Mouse (Mus musculus) gastrocnemius, adult 2 months (tissue): Measurements from ENCODE around the gene Smarca2. TPM values are rescaled to one million over a fixed set of nuclear protein-coding genes. Genes with fewer than 3 reads are reported as not detected.
A peak's percentile ranks its signal among the peaks of the same experiment; 100 is the strongest.

Source experiments
- DNase-seq: peaks from one replicate; pipeline ENCODE4 v3.0.0; 2022
- H3K27ac ChIP-seq: fragments of 200-600 bp; 2 replicates; pipeline ENCODE4 v1.8.1; 2022; ENCODE audit warnings: mild to moderate bottlenecking
- H3K4me3 ChIP-seq: fragments of 200-600 bp; 2 replicates; pipeline ENCODE4 v1.8.1; 2022; ENCODE audit warnings: mild to moderate bottlenecking, moderate library complexity
- CTCF ChIP-seq: fragments of 200-600 bp; IDR thresholded peaks from 2 replicates; pipeline ENCODE4 v1.8.1; 2022; ENCODE audit warnings: antibody characterized with exemption, mild to moderate bottlenecking, moderate library complexity
- intact Hi-C: fragments of 180-260 bp; cut with DNase I; formaldehyde crosslinking; loops from one replicate; pipeline ENCODE4 v1.15.1; 2025
- total RNA-seq, 2 experiments: library from RNA; stranded (reverse); gene quantifications; 2 replicates each; pipeline ENCODE4 v1.2.3; 2021

The Smarca2 gene
- total RNA-seq, 2 experiments from 2014 or later, result 42.9 to 59.8 TPM

DNA sequence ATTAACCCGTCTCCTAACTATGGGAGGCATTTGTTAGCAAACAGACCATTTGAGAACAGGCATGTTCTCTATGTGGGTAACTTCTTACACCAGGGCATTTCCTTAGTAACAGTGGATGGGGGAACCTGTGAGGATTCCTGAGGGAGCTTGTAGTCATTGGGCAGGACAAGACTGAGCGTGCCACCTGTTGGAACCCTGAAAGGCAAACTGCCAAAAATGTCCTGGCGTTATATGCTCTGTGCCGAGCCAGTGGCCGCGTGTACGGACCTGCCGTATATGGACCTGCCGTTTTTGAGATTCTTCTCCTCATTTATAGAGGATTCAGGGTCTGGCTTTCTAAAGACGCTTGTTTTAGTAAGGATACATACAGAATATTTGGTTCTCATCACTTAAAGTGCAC is 141.4 kb downstream of the Smarca2 start:
- TF ChIP-seq CTCF, result no peak
- peak overlapping the region; percentile 94 for H3K27ac ChIP-seq
- intact Hi-C loops, result loop anchor here (5.0 kb wide), 1 partner anchor 681 kb away; the partner anchor contains the start of gene Pum3
- DNase-seq, result no peak
- no peak overlapping the region for H3K4me3 ChIP-seq

DNA sequence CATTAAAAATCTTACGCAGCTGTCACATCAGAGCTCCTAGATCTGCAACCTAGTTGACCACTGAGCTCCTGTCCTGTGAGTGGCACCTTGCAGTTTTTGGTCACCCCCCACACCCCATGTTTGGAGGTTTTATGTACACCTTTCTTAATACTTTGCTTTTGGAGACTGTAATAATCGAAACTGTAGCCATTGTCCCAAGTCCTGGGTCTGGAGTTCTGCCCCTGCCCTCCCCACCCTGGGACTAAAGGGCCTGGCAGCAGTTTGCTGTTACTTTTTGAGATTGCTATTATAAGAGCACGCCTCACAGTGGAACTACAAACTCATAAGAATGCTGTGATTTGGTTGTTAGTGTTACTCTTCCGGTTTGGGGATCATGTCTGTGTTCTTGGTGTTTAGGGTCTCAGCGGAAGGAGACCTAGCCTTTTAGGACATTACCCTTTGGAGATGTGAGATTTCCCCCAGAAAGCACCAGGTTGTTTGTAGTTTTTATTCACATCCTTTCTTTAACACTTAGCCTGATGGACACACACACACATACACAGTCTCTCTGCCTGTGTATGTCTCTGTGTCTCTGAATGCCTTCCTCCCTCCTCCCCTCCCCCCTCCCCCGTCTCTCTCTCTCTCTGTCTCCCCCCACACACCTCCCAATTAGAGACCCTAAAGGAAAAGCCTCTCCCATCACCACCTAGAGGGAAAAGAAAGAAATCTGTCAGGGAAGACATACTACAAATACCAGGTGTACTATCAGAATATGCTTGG is 142.0 kb downstream of the Smarca2 start:
- no peak for TF ChIP-seq CTCF
- H3K27ac ChIP-seq, result peak overlapping the region; percentile 94
- no peak for DNase-seq
- H3K4me3 ChIP-seq, result peak overlapping the region; percentile 89
- intact Hi-C loops, result loop anchor here (1.0 to 5.0 kb wide), 2 partner anchors 29 to 680 kb away; partner anchors contain the start of gene Pum3

DNA sequence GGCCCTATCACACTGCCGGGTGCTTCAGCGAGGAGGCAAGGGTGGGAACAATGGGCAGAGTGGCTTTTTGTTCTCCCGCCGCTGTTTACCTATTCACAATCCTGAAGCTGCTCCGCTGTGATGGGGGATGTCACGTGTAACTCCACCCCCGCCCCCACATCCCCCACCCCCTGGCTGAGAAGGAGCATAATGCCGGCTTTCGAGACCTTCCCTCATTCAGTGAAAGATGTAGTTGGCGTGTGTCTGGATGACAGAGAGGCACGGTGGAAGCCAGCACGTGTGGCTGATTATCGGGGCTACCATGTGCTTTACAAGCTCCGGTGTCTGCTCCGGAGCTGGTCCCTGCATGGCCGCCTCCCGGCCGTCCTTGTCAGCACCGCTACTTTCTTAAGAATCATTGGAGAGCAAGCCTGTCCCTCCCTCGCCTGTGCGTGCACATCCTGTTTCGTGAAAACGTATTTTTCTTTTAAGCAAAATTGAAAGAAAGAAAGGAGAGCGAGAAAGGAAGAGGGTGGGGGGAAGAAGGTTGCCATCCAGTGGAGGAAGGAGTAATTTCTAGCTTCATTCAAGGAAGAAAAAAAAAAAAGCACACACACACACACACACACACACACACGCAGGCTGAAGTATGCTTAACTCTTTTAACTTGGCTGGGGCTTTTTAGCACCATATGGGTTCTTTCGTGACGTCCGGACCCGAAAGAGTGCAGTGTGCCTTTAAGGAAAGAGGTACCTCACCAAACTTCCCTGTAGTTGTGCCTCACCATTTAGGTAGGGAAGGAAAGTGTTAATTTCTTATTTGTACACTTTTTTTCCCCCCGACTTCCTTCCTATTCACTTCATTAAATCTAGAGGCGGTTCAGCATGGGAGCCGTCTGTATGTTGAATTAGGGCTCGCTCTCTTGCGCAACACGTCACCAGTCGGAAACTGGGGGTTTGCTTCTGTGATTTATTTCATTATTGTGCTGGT is 143.0 kb downstream of the Smarca2 start:
- intact Hi-C loops, result loop anchor here (1.0 to 5.0 kb wide), 3 partner anchors 30 to 1075 kb away; partner anchors contain the start of genes Dmrt2 and Pum3
- peak; percentile 60 for DNase-seq
- Histone ChIP-seq H3K4me3 (peak overlapping the region; percentile 89), H3K27ac (peak overlapping the region; percentile 94)
- peak; percentile 55 for TF ChIP-seq CTCF

DNA sequence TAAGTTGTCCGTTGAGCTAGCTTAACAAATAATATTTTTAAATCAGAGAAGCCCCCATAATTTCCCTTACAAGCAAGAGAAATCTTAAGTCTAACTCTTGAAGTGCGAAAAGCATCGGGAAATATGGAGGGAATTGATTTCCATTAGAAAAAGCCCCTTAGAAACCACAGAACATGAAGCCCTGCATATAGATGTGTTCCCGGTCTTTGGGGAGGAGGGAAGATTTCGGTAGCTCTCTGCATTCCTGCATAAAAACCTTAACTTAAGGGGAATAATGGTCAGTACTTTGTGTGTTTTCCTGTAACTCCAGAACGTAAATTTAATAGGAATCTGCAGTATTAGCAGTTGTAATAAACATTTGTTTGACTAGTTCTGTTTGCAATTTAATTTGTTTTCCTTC is 143.8 kb downstream of the Smarca2 start:
- DNase-seq, result no peak
- Histone ChIP-seq H3K27ac (peak overlapping the region; percentile 94), H3K4me3 (peak overlapping the region; percentile 89)
- no peak for TF ChIP-seq CTCF
- intact Hi-C loops, result loop anchor here (2.0 to 5.0 kb wide), 2 partner anchors 679 to 1076 kb away; partner anchors contain the start of genes Dmrt2 and Pum3

DNA sequence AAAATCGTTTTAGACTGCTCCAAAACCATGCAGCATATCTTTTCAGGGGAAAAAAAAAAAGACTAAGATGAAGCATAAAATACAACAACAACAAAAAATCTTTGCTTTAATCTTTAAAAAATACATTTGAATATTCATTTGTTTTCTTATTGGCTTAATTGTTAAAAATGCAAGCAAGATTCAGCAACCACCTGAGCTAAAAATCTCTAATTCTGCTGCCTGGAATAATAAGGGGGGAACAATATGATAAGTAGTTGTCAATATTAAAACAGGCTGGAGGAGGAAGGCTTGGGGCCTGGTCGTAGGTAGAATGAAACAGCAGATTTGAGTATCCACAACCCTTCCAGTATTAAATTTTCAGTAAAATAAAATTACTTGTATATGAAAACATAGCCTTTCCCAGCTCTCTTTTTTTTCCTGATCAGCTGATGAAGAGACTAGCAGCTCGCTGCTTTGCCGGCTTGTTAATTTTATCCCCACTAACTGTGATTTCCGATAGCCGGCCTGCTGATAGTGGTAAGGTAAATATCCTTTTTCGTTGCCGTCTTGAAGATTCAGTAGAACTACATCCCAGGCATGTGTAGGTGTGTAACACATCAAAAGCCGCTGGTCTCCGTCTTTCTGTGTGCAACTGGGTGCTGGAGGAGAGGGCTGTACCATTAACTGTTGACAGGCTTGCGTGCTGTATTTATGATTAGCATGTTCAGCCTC is 144.7 kb downstream of the Smarca2 start:
- TF ChIP-seq CTCF, result no peak
- no peak for DNase-seq
- intact Hi-C loops, result loop anchor here (2.0 to 5.0 kb wide), 2 partner anchors 678 to 1077 kb away; partner anchors contain the start of genes Dmrt2 and Pum3
- Histone ChIP-seq H3K27ac (peak overlapping the region; percentile 94), H3K4me3 (peak overlapping the region; percentile 89)

DNA sequence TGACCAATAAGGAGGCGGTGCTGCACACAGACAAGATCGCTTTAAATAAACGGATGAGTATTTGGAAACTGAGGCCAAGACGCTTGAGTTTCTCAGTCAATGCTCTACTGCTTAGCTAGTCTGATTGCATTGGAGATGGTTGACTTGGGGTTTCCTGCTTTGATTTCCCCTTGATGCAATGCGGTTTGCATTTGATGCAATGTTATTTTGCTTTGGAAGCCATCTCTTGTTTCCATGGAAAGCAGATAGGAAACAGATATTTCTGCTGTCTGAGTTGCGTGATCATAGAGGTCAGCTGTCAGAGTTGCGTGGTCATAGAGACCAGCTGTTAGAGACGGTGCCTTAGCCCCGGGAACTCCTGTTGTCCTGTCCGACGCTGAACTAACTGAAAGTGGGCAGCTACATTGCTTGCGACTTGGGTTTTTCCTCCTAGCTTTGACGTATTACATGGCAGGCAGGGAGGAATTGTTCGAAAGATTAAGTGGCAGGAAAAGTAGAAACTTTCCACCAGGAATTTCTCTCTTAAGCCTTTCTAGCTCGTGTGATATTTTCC is 147.8 kb downstream of the Smarca2 start:
- TF ChIP-seq CTCF, result no peak
- no peak overlapping the region for H3K4me3 ChIP-seq
- intact Hi-C loops, result no loop called here
- peak overlapping the region; percentile 17; the same call in 1 of the 2 replicates for H3K27ac ChIP-seq
- no peak for DNase-seq

DNA sequence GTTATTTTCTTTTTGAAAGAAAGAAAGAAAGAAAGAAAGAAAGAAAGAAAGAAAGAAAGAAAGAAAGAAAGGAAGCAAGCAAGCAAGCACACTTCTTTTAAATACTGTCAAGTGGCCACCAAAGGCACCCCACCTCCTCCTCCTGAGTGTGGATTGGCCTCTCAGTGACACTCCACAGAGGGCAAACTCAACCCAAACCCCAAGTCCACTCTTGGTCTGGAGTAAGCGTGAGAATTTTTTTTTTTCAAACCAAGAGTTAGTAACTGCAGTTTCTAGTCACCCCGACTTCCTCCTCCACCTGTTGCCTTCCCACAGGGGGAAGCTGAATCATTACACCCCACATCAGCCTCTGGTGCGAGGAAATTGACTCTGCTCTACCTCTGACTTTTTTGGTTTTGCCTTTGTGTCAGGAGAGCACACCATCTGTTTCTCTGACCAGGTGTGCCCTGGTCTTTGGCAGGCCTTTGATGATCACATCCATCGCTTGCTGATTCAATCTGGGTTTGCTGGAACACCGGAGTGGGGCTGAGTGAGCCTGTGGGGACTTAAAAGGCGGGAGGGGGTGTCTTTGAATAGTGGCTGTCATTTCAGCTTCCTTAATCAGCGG is 148.5 kb downstream of the Smarca2 start:
- Histone ChIP-seq H3K4me3 (no peak overlapping the region), H3K27ac (no peak overlapping the region)
- intact Hi-C loops, result no loop called here
- no peak for TF ChIP-seq CTCF
- DNase-seq, result no peak

DNA sequence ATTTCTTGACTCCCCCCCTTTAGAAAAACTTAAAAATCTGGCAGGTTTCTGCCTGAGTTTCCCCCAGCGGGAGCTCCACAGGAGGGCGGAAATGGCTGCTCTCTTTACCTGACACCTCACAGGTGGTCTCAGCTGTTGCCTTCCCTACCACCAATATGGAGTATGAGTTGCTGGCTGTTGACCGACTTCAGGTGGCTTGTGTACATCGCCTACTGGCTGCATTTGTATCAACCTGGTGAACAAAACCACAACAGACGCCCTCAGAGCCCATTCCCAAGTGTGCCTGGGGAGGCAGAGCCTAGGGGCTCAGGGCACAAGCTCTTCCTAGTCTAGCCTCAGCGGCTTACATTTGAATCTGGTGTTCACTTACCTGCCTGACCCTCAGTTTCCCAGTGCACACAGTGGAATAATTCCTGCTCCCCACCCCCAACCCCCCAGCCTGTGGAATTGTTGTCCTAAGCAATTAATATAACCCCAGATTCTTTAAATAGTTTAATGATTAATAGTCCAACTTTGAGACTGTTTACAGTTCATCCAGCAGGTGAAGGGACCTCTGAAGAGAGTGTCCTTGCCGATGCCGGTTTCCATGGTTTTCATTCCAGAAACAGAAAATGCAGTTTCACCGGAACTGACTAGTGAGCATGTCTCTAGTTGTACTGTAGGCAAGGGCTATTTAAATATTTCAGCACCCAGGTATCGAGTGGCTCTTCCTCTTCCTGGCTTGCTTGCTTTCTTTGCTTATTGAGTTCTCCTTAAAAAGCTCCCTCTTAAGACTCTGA is 149.4 kb downstream of the Smarca2 start:
- no peak overlapping the region for H3K27ac ChIP-seq
- no peak for TF ChIP-seq CTCF
- intact Hi-C loops, result no loop called here
- H3K4me3 ChIP-seq, result no peak overlapping the region
- DNase-seq, result no peak

DNA sequence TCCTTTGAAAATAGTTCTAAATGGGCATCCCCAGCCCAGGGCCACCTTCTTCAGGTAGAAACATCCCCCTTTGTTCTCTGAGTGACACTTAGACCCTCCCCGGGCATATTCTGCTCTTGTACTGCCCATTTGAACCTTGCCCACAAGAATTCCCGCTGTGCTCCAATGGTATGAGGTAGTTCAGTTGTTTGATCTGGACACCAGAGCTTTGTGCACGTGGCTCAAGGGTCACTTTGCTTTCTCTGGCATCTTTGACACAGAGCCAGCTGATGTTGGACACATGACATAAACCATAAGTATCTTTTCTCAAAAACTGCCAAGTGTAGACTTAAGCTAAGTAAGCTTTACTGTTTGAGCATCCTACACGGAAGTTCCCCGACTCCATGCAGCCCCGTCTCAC is 151.1 kb downstream of the Smarca2 start:
- DNase-seq, result no peak
- no peak for TF ChIP-seq CTCF
- intact Hi-C loops, result no loop called here
- Histone ChIP-seq H3K4me3 (no peak overlapping the region), H3K27ac (no peak overlapping the region)

DNA sequence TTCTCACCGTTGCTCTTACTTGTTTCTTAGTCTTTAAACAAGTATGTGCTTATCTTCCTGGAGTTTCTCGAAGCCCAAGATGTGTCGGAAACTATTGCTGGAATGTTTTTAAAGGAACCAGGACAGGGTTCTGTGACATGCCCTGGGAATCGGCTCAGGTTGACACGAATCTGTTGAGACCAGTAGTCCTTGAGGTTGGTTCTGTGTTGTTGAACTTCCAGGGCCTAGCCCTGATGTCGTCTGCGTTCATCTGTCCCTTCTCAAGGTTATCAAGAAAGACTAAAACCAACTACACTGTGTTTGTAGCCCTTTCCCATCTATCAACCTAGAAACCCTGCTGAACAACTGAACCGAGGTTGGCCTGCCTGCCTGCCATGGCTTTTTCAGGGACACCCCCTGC is 151.5 kb downstream of the Smarca2 start:
- Histone ChIP-seq H3K27ac (no peak overlapping the region), H3K4me3 (no peak overlapping the region)
- intact Hi-C loops, result no loop called here
- DNase-seq, result no peak
- no peak for TF ChIP-seq CTCF

DNA sequence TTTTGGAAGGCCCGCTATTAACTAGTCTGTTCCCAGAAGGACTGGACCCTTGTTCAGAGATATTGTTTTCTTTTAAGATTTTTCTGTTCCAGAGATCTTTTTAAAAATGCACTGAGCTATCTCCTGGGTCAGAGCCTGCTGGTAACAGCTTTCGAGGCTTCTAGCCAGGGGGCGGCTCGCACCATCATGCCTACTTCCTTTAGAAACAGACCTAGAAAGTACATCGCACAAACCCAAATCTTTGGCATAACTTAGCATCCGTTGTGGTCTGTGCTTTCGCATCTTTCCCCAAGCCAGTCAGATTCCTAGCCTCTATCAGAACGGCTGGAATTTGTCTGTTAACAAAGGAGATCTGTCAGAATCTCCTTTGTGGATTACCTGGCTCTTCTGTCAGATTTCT is 153.3 kb downstream of the Smarca2 start:
- intact Hi-C loops, result no loop called here
- H3K27ac ChIP-seq, result peak overlapping the region; percentile 58
- no peak for TF ChIP-seq CTCF
- peak overlapping the region; percentile 30 for H3K4me3 ChIP-seq
- no peak for DNase-seq
